Mouse (Mus musculus): ENCODE measurements around the gene Zscan2.

Gene Zscan2

DNA sequence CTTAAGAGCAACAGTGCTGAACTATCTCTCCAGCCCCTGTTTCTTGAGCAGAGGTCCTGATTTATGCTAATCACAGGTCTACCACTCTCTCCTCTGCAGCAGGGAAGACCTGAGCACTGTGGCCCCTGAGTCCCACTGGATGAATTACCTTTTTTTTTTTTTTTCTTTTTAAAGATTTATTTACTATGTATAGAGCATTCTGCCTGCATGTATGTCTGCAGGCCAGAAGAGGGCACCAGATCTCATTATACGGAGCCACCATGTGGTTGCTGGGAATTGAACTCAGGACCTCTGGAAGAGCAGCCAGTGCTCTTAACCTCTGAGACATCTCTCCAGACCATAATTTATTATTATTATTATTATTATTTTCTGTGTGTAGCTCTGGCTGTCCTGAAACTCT is 24.9 kb downstream of the Zscan2 start:
- peak; percentile 31 for DNase-seq (ENCODE audit: low spot score)

DNA sequence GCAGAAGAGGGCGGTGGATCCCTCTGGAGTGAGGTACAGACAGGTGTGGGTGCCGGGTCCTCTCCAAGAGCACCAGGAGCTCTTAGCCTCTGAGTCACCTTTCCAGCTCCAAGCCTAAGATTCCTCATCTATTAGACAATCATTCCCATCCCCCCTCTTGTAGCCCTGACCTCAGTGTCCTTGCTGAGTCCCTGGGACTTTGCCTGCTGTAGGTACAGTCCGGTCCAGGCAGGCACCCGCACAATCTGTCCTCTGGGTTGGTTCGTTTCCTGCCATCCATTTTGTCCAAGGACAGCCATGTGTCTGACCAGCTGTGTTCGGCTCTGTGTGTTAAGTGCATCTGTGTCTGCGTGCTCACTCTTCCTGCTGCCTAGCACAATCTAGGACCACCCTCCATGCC is 27.9 kb downstream of the Zscan2 start:
- DNase-seq (ENCODE audit: low spot score): no peak

DNA sequence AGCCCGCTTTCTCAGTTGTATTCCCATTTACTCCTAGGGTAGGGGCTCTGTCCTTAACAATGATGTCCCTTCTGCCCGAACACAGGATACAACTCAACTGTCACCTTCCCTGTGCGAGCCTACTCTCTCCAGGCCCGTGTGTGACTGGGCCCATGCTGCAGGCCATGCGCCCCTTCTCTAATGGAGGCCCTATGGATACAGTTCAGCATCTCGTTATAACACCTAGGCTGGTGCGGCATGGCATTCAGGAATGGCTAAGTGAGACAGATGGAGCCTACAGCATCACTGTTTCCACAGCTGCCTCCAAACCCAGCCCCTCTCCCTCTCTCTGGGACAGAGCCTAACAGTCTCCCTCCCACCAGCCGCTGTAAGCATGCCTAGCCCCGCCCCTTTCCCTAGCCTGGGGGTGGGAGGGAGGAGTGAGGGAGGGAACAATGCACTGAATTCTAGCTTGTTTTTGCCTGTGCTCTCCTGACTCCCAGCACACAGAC is 28.3 kb downstream of the Zscan2 start:
- DNase-seq (ENCODE audit: low spot score): peak; percentile 84

DNA sequence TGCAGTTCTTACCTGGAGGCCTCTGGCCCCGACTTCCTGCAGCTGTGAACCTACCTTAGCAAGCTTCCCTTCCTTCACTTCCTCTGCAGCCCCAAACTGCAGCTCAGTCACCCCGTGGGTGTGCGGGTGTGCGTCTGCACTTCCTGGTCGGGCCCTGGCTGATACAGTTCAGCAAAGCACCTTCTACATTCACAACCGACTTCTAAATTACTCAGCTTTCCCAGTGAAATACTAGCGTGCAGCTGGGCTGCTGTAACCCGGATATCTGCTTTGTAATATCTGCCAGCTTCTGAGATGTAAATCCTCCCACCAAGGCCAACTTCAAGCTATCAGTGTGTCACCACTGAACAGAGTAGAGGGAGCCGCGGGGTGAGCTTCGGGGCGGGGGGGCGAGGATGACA is 29.1 kb downstream of the Zscan2 start:
- DNase-seq (ENCODE audit: low spot score): no peak

DNA sequence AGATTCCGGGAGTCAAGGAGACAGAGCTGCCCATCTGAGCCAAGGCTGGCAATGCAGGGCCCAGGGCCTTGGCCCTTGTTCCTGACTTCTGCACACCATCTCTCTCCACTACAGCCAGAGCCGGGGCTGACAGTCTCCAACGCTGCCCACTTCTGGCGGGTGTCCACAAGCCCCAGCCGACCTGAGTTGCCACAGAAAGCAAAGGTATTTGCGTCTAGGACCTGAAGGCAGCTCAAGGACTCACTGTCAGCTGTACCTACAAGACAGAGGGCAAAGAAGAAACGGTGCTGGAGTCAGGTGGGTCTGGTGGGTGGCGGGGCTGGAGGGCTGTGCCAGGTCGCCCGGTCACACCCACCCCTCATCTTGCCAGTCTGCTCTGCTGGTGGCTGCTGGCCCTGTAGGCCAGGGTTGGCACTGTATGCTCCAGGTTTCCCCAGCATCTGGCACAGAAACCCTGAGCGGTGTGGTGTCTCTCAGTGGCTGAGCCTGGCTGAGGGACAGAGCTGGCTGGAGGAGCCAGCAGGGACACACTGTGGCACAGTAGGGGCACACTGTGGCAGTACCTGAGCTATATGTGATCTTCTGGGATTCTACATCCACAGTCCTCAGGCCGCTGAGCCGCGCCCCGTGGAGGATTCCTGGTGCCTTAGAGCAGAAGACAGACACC is 32.5 kb downstream of the Zscan2 start:
- no peak for DNase-seq (ENCODE audit: low spot score)

DNA sequence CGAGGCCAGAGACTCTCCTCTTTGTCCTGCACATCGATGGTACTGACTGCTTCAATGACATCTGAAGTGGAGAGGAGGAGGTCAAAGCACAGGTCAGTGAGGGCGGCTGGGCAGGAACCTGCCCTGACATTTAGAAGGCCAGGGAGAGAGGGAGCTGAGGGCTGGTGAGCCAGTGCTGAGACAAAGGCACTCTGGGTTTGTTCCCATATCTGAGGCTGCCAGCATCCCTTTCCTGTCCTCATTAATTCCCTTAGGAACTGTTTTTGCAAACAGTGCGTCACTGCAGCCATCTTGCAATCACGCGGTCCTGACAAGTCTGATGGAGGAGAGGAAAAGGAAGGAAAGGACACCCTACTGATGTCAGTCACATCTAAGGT is 33.0 kb downstream of the Zscan2 start:
- DNase-seq (ENCODE audit: low spot score): no peak

DNA sequence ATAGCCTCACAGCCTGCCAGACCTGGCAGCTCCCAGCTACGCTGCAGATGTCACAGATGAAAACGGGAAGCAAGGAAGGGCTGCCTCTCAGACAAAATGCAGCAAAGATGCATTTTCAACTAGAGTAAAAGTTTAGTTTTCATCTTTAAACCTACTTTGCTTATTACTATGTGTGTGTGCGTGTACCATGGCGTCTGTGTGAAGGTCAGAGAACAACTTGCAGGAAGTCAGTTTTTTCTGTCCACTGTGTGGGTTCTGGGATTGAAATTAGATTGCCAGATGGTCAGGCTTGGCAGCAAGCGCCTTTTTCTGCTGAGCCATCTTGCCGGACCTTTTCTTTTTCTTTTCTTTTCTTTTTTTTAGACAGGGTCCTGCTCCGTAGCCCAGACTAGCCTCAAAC is 33.5 kb downstream of the Zscan2 start:
- no peak for DNase-seq (ENCODE audit: low spot score)

DNA sequence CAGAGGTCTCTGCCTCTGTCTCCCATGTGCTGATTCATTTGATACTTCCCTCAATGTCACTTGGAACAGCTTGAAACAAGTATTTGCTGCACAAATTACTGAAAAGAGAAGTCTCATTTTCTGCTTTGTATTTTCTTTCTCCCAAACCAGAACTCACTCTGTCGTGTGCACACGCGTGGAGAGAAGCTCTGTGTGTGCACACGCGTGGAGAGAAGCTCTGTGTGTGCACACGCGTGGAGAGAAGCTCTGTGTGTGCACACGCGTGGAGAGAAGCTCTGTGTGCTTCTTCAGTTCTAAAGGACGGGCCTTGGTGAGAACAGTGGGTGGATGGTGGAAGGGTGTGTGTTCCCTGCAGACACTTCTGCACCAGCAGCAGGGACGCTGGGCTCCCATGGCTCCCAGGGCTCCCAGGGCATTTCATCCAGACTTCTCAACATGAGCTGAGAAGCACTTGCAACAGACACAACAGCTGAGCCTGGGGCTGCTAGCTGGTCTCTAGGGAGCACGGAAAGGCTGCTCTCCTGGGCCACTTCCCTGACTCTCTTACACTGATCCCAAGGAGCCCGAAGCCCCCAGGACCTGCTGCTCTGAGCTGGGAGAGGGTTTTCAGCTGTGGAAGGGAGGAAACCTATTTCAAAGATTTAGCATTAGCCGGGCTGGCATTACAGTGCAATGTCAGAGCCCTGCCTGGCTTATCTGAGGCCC is 34.2 kb downstream of the Zscan2 start:
- no peak for DNase-seq (ENCODE audit: low spot score)

DNA sequence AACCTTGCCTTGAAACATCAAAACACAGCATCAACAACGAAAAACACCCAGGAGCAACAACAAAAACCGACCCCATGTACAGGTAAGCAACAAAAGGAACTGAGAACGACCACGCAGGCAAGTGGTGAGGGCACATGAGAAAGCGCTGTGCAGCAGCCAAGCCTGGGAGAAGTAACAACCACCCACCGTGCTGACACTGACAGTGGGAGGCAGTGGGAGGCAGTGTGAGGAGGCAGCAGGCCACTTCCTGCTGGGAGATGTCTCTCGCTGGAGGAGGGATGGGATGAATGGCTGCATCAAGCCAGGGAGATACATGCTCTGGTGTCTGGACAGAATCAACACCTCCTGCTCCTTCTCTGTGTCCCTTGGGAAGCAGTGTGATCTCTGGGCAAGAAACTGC is 36.4 kb downstream of the Zscan2 start:
- DNase-seq (ENCODE audit: low spot score): no peak

DNA sequence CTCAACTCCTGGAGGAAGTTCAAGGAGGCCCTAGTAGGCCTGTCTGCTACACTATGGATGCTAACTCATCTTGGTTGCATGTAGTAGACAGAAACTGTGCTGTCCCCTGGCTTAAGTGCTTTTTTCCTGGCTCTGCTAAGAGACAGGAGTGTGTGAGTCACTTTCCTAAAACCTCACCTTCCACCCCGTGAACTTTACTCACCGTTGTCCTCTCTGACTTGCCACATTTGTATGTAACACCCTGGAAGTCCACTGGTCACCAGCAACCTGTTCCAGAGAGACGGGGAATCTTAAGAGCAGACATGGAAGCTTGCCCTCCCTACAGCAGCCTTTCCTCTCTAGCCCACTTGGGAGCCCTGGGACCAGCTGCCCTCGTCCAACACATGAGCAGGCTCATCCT is 37.0 kb downstream of the Zscan2 start:
- DNase-seq (ENCODE audit: low spot score): no peak

DNA sequence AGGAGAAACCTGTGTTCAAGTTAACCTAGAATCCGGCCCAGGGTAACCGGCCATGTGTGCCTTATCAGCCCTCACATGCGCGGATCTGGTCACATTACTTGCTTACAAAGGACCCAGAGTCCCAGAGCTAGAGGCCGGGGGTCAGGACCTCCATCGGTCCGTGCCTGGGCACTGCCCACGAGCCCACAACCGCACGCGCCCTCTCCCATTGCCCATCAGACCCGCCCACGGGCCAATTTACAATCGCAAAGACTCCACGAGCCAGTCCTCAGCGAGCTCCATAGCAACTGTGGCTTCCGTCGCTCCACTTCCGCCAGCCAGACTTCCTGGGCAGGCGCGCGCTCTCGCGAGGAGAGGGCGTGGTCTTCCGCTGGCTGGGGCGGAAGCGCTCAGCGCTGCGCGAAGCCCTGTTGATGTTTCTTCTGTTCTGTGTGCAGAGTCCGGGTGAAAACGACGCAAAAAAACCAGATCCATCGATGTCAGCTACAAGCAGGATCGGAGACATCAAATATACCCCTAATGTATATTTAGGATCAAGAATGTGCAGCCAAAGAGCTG is 40.3 kb downstream of the Zscan2 start, which contains the start of gene Wdr73:
Gene Wdr73 (minus strand): TSS at position 326 of the 558 bp plus-strand sequence.
- peak; percentile 95 for DNase-seq (ENCODE audit: low spot score)

DNA sequence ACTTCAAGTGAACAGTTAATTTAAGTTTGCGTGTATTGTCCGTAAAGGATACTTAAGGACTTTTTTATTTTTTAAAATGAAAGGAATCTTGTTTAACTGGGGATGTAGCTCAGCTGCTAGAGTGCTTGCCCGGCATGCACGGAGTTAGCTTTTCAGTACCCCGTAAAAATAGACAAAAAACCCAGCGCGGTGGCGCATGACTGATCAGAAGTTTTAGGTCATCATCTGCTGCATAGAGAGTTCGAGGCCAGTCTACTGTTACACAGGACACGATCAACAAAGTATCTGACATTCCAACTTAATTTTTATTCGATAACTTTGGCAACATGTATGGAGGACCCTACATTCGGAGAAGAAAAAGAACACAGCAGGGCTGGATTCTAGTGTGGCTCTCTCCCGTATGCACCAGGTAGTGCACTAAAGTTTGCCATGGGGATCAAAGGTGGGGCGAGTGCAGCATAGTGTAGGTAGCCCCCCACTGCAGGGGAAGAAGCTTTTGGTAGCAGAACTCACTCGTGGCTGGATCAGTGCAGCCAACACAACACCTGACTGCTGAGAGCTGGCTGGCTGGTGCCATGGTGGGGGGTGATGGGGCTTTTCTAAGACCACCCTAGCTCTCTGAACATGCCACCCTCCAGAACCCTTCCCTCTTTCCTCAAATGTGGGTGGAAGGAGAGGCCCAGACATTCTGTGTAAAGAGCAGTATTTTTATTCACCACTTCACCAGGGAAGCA is 41.0 kb downstream of the Zscan2 start:
- no peak for DNase-seq (ENCODE audit: low spot score)

DNA sequence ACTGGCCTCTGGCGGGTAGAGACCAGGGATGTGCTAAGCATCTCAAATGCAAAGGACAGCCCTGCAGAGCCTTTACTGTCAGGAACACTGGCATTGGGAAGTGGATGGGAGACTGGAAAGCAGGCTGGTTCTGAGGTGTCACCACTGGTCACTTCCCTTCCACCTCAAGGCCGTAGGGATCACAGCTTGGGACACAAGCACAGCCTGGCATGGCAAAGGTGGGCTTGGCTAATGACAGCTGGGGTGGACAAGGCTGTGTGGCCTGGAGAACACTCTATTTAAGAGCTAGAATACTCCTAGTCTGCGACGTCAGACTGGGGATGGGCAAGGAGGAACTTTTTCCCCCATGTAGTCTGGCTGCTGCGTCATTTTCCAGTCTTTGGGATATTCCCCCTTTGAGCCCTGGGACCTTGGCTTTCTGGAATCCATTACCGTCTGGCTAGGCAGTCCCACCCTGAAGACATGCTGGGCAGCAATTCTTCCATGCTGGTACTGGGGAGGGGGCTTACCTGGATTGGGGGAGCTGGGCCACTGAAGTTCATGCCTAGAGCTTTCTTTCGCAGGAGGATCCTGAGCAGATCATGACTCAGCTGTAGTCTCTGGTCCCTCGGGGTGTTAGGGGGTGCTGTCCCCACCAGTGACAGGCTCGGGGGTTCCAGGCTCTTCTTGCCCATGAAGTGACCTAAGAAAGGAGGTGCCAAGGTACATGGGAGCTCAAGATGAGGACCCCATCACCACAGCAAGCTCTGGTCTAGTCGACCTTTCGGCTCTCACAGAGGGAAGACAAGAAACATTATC is 43.1 kb downstream of the Zscan2 start:
- no peak for DNase-seq (ENCODE audit: low spot score)

DNA sequence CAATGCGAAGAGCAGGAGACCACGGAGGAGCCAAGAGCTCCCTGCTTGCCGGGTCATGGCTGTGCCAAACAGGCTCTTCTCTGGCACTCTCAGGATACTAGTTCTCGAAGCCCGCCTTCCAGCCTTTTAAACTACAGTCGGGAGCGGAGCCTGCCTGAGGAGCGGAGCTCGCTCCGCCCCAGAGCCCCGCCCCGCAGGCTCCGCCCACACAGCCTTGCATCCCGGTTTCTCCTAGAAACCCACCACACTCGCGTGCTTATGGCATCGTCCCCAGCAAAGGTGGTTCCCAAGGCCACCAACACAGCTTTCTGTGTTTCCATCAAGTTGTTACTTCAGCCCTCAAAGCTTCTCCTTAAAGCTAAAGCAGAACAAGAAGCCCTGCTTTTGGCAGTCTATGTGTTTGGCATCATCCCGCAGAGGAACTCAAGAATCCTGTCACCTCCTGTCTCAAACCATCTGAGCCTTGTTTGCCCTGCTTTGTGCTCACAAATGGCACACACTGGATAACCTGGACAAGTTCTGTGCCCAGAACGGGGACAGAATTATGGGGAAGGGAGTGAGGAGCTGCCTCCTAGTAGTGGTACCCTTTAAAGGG is 44.3 kb downstream of the Zscan2 start, which contains the start of gene Nmb:
Gene Nmb (minus strand): TSS at position 156 of the 595 bp plus-strand sequence.
- DNase-seq (ENCODE audit: low spot score): peak; percentile 88

DNA sequence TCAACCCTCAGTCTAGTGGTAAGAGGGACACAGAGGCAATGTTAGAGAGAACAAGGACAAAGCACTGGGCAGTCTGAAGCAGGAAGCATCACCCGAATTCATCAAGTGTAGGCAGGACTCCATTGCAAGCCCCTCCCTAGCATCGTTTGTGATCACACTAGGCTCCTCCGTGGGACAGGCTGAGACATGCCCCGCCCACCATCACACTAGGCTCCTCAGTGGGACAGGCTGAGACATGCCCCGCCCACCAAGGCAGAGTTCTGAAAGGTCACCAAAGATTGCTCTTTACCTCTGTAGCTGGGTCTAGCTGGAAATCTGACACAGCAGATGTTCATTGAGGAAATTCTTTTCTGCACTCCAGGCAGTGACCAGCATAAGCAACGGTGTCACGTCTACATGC is 50.3 kb downstream of the Zscan2 start:
- DNase-seq (ENCODE audit: low spot score): peak; percentile 5

DNA sequence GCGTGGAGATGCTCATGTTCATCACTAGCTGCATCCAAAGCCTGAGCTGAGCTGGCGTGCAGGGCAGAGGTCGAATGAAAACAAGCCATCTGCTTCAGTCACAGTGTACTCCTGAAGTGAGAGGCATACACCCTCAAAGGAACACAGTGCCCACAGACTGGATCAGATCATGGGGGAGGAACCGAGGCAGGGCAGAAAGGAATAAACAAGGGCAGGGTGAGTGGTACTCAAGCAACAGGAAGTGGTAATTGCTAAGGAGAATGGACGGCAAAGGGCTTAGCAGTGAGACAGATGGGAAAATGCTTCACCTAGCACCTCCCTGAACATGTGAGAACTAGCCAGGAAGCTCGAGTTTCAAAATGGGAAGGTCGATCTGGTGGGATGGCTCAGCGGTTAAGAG is 51.8 kb downstream of the Zscan2 start:
- DNase-seq (ENCODE audit: low spot score): no peak

DNA sequence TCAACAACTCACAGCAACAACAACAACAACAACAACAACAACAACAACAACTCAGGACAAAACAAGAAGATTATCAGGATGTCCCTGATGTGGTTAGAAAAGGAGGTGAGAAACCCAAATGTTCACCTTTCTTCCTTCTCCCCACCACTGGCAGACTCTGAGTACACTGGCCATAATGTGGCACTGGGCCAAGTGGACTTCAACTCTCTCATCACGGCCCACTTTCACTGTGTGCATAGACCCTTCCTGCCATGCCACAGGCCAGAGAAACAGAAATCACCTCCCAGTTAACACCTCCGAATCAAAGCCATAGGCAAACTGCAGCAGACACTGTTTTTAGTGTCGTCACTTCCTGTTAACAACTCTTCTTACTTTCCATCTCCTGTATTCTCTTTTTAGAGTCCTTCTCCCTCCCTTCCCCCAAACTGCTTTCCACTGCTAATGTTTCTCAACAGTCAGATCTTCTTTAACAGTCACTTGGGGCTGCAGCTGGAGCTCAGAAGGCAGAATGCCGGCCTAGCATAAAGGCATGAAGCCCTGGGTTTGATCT is 57.3 kb downstream of the Zscan2 start:
- no peak for DNase-seq (ENCODE audit: low spot score)

DNA sequence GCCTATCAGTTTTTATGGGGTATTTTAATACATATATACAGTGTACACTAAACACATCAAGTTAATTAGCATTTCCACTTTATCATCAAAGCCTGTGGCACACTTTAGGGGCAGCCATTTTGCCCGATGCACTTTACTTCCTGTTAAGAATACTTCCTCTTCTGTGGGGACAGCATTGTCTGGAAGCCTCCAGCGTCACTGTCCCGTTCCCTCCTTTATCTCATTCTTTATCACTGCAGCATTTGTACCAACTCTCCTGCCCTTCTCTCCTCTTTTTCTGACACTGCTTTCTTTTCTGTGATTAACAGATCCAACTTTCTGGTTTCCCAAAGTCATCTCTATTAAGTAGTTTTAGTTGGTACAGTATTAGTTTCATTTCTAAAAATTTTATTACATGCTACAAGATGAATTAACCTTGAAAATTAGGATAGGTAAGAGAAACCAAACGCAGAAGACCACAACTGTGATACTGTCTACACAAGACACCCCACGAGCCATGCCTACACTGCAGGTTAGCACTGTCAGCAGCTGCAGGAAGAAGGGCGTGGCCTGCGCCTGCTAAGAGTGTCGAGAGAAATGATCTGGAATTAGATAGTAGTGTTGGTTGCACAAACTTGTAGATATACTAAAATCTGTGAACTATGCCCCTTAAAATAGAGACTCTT is 58.4 kb downstream of the Zscan2 start:
- no peak for DNase-seq (ENCODE audit: low spot score)

DNA sequence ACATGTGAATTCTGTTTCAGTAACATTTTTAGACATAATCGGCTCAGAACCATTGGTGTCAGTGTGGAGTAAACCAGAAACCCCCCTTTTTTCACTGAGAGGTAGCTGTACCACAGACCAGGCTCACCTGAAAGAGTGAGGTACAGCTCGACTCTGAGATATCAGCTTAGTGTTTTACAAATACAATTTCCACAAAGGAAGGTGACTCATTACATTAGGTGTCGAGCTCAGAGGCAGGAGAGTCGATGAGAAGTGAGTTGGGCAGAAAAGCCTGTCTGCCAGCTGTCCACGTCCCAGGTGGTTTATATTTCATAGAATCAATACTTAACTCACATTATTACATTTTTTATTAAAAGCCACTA is 58.9 kb downstream of the Zscan2 start:
- DNase-seq (ENCODE audit: low spot score): no peak

DNA sequence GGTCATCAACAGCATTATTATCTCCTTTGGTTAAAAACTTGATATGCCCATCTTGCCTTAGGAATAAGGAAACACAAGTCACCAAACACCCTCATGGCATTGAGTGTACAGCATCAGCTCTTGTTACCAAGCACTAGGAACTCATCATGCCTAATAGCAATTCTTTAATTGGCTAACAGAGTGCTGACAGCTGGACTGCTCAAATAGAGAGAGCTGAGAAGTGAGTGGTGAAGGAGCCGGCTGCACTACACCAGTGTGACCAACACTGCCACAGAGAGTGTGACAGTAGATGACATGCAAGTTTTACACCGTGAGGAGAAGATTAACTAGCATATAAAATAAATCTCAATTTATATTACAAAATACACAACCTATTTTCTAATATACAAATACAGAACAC is 62.4 kb downstream of the Zscan2 start:
- DNase-seq (ENCODE audit: low spot score): no peak

Measured in embryo, embryonic 10.5 days (tissue).